Mouse (Mus musculus) cerebellum, adult 18-20 months (tissue): ENCODE measurements around the gene Hdgfl2.
"Not testable (repeated sequence)": the region's sequence is repeated elsewhere in the genome, so short reads cannot be mapped to it uniquely, and the experiment has no call there.

Experiments used
- DNase-seq, 2 experiments: peaks; one replicate each; pipeline ENCODE4 v3.0.0; 2021

The Hdgfl2 gene

GRCm38 (mm10) chr17:56106436-56106835, 27.0 kb downstream of the Hdgfl2 start:
- DNase-seq: not testable (repeated sequence)

- DNase-seq: no peak
Observed at GRCm38 (mm10) chr17:56106981-56107380, 27.5 kb downstream of the Hdgfl2 start.

- DNase-seq: no peak
Observed at GRCm38 (mm10) chr17:56107736-56108135, 28.3 kb downstream of the Hdgfl2 start.

- DNase-seq: peak; percentile 48 to 54
Observed at GRCm38 (mm10) chr17:56108334-56109044, 29.1 kb downstream of the Hdgfl2 start.

- DNase-seq: no peak
Observed at GRCm38 (mm10) chr17:56109219-56110051, 30.0 kb downstream of the Hdgfl2 start, which contains the start of gene Plin4. TSS of gene Plin4 (minus strand) at chr17:56109803.

- no peak for DNase-seq
Observed at GRCm38 (mm10) chr17:56110571-56110970, 31.1 kb downstream of the Hdgfl2 start.

GRCm38 (mm10) chr17:56111021-56111420, 31.6 kb downstream of the Hdgfl2 start:
- no peak for DNase-seq

GRCm38 (mm10) chr17:56111864-56112263, 32.4 kb downstream of the Hdgfl2 start:
- peak; percentile 76 to 80 for DNase-seq

- DNase-seq: no peak
Observed at GRCm38 (mm10) chr17:56112743-56113142, 33.3 kb downstream of the Hdgfl2 start.

GRCm38 (mm10) chr17:56116193-56116592, 36.8 kb downstream of the Hdgfl2 start:
- DNase-seq: no peak

- peak in 1 of 2 experiments; percentile 46 for DNase-seq
Observed at GRCm38 (mm10) chr17:56117251-56117710, 37.8 kb downstream of the Hdgfl2 start, which contains the start of gene Plin5. TSS of gene Plin5 (minus strand) at chr17:56117596.

- DNase-seq: no peak
Observed at GRCm38 (mm10) chr17:56119431-56119830, 40.0 kb downstream of the Hdgfl2 start.

GRCm38 (mm10) chr17:56119981-56120880, 40.8 kb downstream of the Hdgfl2 start:
- DNase-seq: peak; percentile 61 to 72

- no peak for DNase-seq
Observed at GRCm38 (mm10) chr17:56121826-56122225, 42.4 kb downstream of the Hdgfl2 start, which contains the start of gene Lrg1. TSS of gene Lrg1 (minus strand) at chr17:56122001.

GRCm38 (mm10) chr17:56123161-56123560, 43.7 kb downstream of the Hdgfl2 start:
- no peak for DNase-seq

GRCm38 (mm10) chr17:56123681-56124340, 44.4 kb downstream of the Hdgfl2 start:
- DNase-seq: no peak

- peak; percentile 52 to 72 for DNase-seq
Observed at GRCm38 (mm10) chr17:56124377-56125275, 45.2 kb downstream of the Hdgfl2 start.

- no peak for DNase-seq
Observed at GRCm38 (mm10) chr17:56125276-56125630, 45.8 kb downstream of the Hdgfl2 start.

GRCm38 (mm10) chr17:56126175-56126574, 46.7 kb downstream of the Hdgfl2 start:
- no peak for DNase-seq

GRCm38 (mm10) chr17:56128246-56128645, 48.8 kb downstream of the Hdgfl2 start:
- peak; percentile 43 to 50 for DNase-seq

- peak in 1 of 2 experiments; percentile 4 for DNase-seq
Observed at GRCm38 (mm10) chr17:56131136-56131535, 51.7 kb downstream of the Hdgfl2 start.
